Mouse (Mus musculus) ES-E14 (cell line): Measurements from ENCODE around the gene Gm49394. TPM values are rescaled to one million over a fixed set of nuclear protein-coding genes. Genes with fewer than 3 reads are reported as not detected.

Source experiments
- DNase-seq: peaks from one replicate; pipeline ENCODE4 v3.0.0-alpha.2; 2013; ENCODE audit warnings: low read depth, low spot score
- H3K27ac ChIP-seq: 2 replicates; pipeline ENCODE4 v1.5.1; 2012; ENCODE audit warnings: low read depth, mild to moderate bottlenecking, low read length, moderate library complexity, mixed read lengths; ENCODE audit not compliant: poor library complexity, insufficient read depth, severe bottlenecking
- H3K36me3 ChIP-seq: 2 replicates; pipeline ENCODE4 v1.6.1; 2012; ENCODE audit warnings: mild to moderate bottlenecking, low read length, moderate library complexity, mixed read lengths; ENCODE audit not compliant: control insufficient read depth, poor library complexity, insufficient read depth, severe bottlenecking
- H3K4me1 ChIP-seq, 2 experiments: fragments of 150-350 bp in 1 of 2; sonication (generic) in 1 of 2; 2 replicates each; pipeline ENCODE4 v1.6.1; 2012; ENCODE audit warnings: low read length in 2 of 2, mild to moderate bottlenecking in 1 of 2, mixed read lengths in 1 of 2; ENCODE audit not compliant: control insufficient read depth in 2 of 2, insufficient read depth in 2 of 2, poor library complexity in 1 of 2
- H3K4me3 ChIP-seq, 2 experiments: fragments of 150-350 bp in 1 of 2; sonication (generic) in 1 of 2; 2 replicates each; pipeline ENCODE4 v1.5.1; 2012; ENCODE audit warnings: low read length in 2 of 2, low read depth in 1 of 2, mild to moderate bottlenecking in 1 of 2, mixed read lengths in 1 of 2; ENCODE audit not compliant: insufficient read depth in 1 of 2, poor library complexity in 1 of 2, severe bottlenecking in 1 of 2
- H3K9ac ChIP-seq: 2 replicates; pipeline ENCODE4 v1.6.1; 2012; ENCODE audit warnings: low read depth, mild to moderate bottlenecking, low read length, mixed read lengths; ENCODE audit not compliant: poor library complexity, insufficient read depth, severe bottlenecking
- H3K9me3 ChIP-seq: fragments of 150-350 bp; sonication (generic); 2 replicates; pipeline ENCODE4 v1.6.1; 2012; ENCODE audit warnings: low read depth, mild to moderate bottlenecking, low read length; ENCODE audit not compliant: control insufficient read depth, insufficient read depth
- CHD2 ChIP-seq: IDR thresholded peaks from 2 replicates; pipeline ENCODE4 v1.6.1; 2014; ENCODE audit warnings: mild to moderate bottlenecking, low read depth, low read length, inconsistent platforms
- HCFC1 ChIP-seq: IDR thresholded peaks from 2 replicates; pipeline ENCODE4 v1.6.1; 2012; ENCODE audit warnings: low read length, inconsistent platforms, borderline replicate concordance; ENCODE audit not compliant: insufficient read depth
- MAFK ChIP-seq: IDR thresholded peaks from 2 replicates; pipeline ENCODE4 v1.6.1; 2014; ENCODE audit warnings: mild to moderate bottlenecking, low read depth, low read length, inconsistent platforms; ENCODE audit not compliant: insufficient read depth
- ZC3H11A ChIP-seq: IDR thresholded peaks from 2 replicates; pipeline ENCODE4 v1.6.1; 2012; ENCODE audit warnings: low read depth, mild to moderate bottlenecking, inconsistent platforms, low read length, borderline replicate concordance
- ZNF384 ChIP-seq: IDR thresholded peaks from 2 replicates; pipeline ENCODE4 v1.6.1; 2012; ENCODE audit warnings: low read depth, low read length, inconsistent platforms
- in situ Hi-C, 2 experiments: fragments of 600-800 bp; cut with MboI; formaldehyde crosslinking; loops; one replicate each; pipeline ENCODE4 v1.15.1; 2025; ENCODE audit warnings: low sequenced_read_pairs in 2 of 2, inconsistent platforms in 1 of 2; ENCODE audit not compliant: unreplicated experiment in 2 of 2
- total RNA-seq: library from RNA; depleted of rRNA; stranded (reverse); fragments of 300-350 nt; gene quantifications from 2 replicates; pipeline ENCODE4 v1.2.3, GENCODE M21; 2012

The Gm49394 gene
- total RNA-seq, 1 experiment = 0.40 TPM

DNA sequence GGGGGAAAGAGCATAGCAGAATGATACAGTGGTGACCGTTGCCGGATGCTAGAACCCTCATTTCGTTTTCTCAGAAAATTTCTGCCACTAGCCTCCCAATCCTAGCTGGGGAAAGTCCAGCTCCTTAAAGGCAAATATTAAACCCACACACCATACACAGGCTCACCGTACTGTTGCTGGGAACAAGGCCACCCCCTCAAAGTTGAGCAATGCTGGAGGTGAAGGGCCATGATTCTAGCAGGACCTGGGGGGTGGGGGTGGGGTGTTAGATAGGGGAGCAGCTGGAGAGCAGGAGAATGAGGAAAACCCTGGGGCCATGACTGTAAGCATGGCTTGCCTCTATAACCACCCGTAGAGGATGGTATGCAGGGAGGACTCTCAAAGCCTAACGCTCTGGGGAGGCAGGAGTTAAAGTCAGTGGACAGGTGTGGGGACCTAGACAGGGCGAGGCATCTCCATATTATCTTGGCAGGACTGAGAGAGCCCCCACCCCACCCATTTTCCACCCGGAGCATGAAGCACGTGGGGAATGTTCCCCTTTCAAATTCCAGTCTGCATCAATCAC lies 5.2 kb downstream of the Gm49394 start:
- Histone ChIP-seq H3K9me3 (no peaks in the 10 kb centered on the region), H3K9ac (no peak overlapping the region), H3K4me3 (no peak overlapping the region), H3K4me1 (peaks cover 0 to 10% of the 10 kb centered on the region in 2 experiments; a peak in 1 of 4 replicates), H3K36me3 (no peaks in the 10 kb centered on the region), H3K27ac (no peak overlapping the region)
- TF ChIP-seq CHD2 = no peak
- no peak for TF ChIP-seq ZC3H11A
- no peak for TF ChIP-seq HCFC1
- TF ChIP-seq ZNF384 = no peak
- TF ChIP-seq MAFK = no peak
- in situ Hi-C loops = no loop called here
- DNase-seq = no peak

DNA sequence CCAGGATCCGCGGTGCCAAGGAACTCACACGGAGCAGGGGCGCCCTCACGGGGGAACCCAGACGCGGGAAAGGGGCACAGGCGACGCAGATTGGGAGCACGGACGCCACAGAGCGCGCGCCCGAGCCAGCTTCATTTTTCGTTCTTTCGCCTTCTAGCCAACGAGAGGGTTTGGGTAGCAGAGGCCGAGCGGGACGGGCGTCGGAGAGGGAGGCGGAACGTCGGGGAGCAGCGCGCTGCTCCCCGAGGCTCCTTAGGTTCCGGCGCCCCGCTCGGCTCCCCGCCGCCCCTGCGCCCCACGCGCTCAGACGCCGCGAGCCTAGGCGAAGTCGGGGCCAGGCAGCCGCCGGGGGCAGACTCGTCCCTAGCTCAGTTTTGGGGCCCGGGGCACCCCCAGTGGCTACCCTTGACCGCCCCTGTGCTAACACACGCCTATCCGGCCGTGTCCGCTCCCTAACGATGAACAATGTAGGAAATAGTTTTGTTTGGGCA lies 5.8 kb downstream of the Gm49394 start:
- Histone ChIP-seq H3K27ac (no peak overlapping the region), H3K4me3 (peak overlapping the region; percentile 18 to 26; a peak in 2 of 4 replicates), H3K9ac (no peak overlapping the region), H3K4me1 (peaks cover 0 to 11% of the 10 kb centered on the region in 2 experiments; a peak in 1 of 4 replicates), H3K36me3 (no peaks in the 10 kb centered on the region), H3K9me3 (no peaks in the 10 kb centered on the region)
- TF ChIP-seq MAFK = no peak
- TF ChIP-seq CHD2 = no peak
- no peak for TF ChIP-seq HCFC1
- TF ChIP-seq ZNF384 = no peak
- no peak for TF ChIP-seq ZC3H11A
- DNase-seq = no peak
- in situ Hi-C loops = no loop called here

GRCm38 (mm10) chr7:142663151-142663550 lies 6.6 kb downstream of the Gm49394 start:
- DNase-seq = no peak
- Histone ChIP-seq H3K9me3 (no peaks in the 10 kb centered on the region), H3K9ac (no peak overlapping the region), H3K36me3 (no peaks in the 10 kb centered on the region), H3K4me3 (no peak overlapping the region), H3K4me1 (peaks cover 0 to 15% of the 10 kb centered on the region in 2 experiments; a peak in 1 of 4 replicates), H3K27ac (no peak overlapping the region)
- in situ Hi-C loops = no loop called here
- no peak for TF ChIP-seq HCFC1
- TF ChIP-seq ZNF384 = no peak
- no peak for TF ChIP-seq MAFK
- no peak for TF ChIP-seq CHD2
- no peak for TF ChIP-seq ZC3H11A

- Histone ChIP-seq H3K4me3 (no peak overlapping the region), H3K27ac (no peak overlapping the region), H3K4me1 (peaks cover 0 to 20% of the 10 kb centered on the region in 2 experiments; a peak in 1 of 4 replicates), H3K36me3 (no peaks in the 10 kb centered on the region), H3K9me3 (no peaks in the 10 kb centered on the region), H3K9ac (no peak overlapping the region)
- TF ChIP-seq MAFK (no peak), HCFC1 (no peak), ZNF384 (no peak), ZC3H11A (no peak), CHD2 (no peak)
- DNase-seq = no peak
- in situ Hi-C loops = no loop called here
These were observed 7.9 kb downstream of the Gm49394 start for GRCm38 (mm10) chr7:142661811-142662210.
